Mouse (Mus musculus) mesoderm, embryonic 11.5 days (tissue): ENCODE results near the gene Col11a2.

Source experiments
- DNase-seq: peaks from one replicate; pipeline ENCODE4 v3.0.0-alpha.2; 2012; ENCODE audit warnings: low read depth, low spot score

Col11a2 gene

GRCm38 (mm10) chr17:34026221-34026620 lies 13.0 kb upstream of the Col11a2 start:
- no peak for DNase-seq

GRCm38 (mm10) chr17:34026917-34027655 lies 12.2 kb upstream of the Col11a2 start:
- DNase-seq: no peak

- DNase-seq: peak; percentile 97
Measured at GRCm38 (mm10) chr17:34027656-34028223, 11.5 kb upstream of the Col11a2 start, which contains the start of gene H2-Ke6. H2-Ke6 (minus strand) TSS chr17:34028060.

- no peak for DNase-seq
Measured at GRCm38 (mm10) chr17:34028501-34029149, 10.6 kb upstream of the Col11a2 start.

- DNase-seq: no peak
Measured at GRCm38 (mm10) chr17:34029150-34029889, 9.9 kb upstream of the Col11a2 start.

GRCm38 (mm10) chr17:34029890-34030595 lies 9.2 kb upstream of the Col11a2 start:
- no peak for DNase-seq

GRCm38 (mm10) chr17:34030861-34031326 lies 8.3 kb upstream of the Col11a2 start:
- DNase-seq: no peak

- DNase-seq: peak; percentile 100
Measured at GRCm38 (mm10) chr17:34031465-34032173, 7.6 kb upstream of the Col11a2 start, which contains the start of the genes Slc39a7 and Rxrb. Slc39a7 (minus strand) TSS chr17:34031682. Rxrb (plus strand) TSS chr17:34031812.

GRCm38 (mm10) chr17:34032174-34032632 lies 7.0 kb upstream of the Col11a2 start:
- DNase-seq: peak; percentile 57

GRCm38 (mm10) chr17:34032806-34033205 lies 6.4 kb upstream of the Col11a2 start:
- DNase-seq: no peak

GRCm38 (mm10) chr17:34033441-34033840 lies 5.8 kb upstream of the Col11a2 start:
- no peak for DNase-seq

- peak; percentile 67 for DNase-seq
Measured at GRCm38 (mm10) chr17:34034064-34034463, 5.2 kb upstream of the Col11a2 start.

- DNase-seq: no peak
Measured at GRCm38 (mm10) chr17:34035517-34035916, 3.7 kb upstream of the Col11a2 start.

GRCm38 (mm10) chr17:34036647-34037046 lies 2.6 kb upstream of the Col11a2 start:
- DNase-seq: no peak

- DNase-seq: no peak
Measured at GRCm38 (mm10) chr17:34037241-34037640, 2.0 kb upstream of the Col11a2 start.

GRCm38 (mm10) chr17:34038440-34038839 lies 797 bp upstream of the Col11a2 start:
- DNase-seq: no peak

- DNase-seq: no peak
Measured at GRCm38 (mm10) chr17:34039562-34040450, 569 bp downstream of the Col11a2 start.

GRCm38 (mm10) chr17:34045941-34046340 lies 6.7 kb downstream of the Col11a2 start:
- DNase-seq: no peak

- DNase-seq: no peak
Measured at GRCm38 (mm10) chr17:34047404-34048050, 8.3 kb downstream of the Col11a2 start.
